Mouse (Mus musculus) heart, embryonic 10.5 days (tissue): Measurements from ENCODE around the gene Naif1. TPM values are rescaled to one million over a fixed set of nuclear protein-coding genes. Genes with fewer than 3 reads are reported as not detected.
A peak's percentile ranks its signal among the peaks of the same experiment; 100 is the strongest.
"Not testable (repeated sequence)": the region's sequence is repeated elsewhere in the genome, so short reads cannot be mapped to it uniquely, and the experiment has no call there.

Experiments used
- DNase-seq: peaks from one replicate; pipeline ENCODE4 v3.0.0-alpha.2; 2017; ENCODE audit warnings: low spot score
- H3K27ac ChIP-seq: fragments of 300-500 bp; sonication (generic); 2 replicates; pipeline ENCODE4 v1.5.1; 2016; ENCODE audit warnings: mild to moderate bottlenecking
- H3K27me3 ChIP-seq: fragments of 300-500 bp; sonication (generic); 2 replicates; pipeline ENCODE4 v1.6.1; 2016; ENCODE audit warnings: mild to moderate bottlenecking; ENCODE audit not compliant: poor library complexity, insufficient read depth, severe bottlenecking
- H3K36me3 ChIP-seq: fragments of 300-500 bp; sonication (generic); 2 replicates; pipeline ENCODE4 v1.6.1; 2016; ENCODE audit warnings: mild to moderate bottlenecking, moderate library complexity
- H3K4me1 ChIP-seq: fragments of 300-500 bp; sonication (generic); 2 replicates; pipeline ENCODE4 v1.6.1; 2016; ENCODE audit warnings: mild to moderate bottlenecking
- H3K4me3 ChIP-seq: fragments of 300-500 bp; sonication (generic); 2 replicates; pipeline ENCODE4 v1.5.1; 2016; ENCODE audit warnings: mild to moderate bottlenecking, moderate library complexity
- H3K9me3 ChIP-seq: fragments of 300-500 bp; sonication (generic); 2 replicates; pipeline ENCODE4 v1.6.1; 2016; ENCODE audit warnings: mild to moderate bottlenecking, moderate library complexity
- WGBS: fragments of 180-500 bp; shearing (Covaris S2); methylation state at CpG from one replicate; pipeline ENCODE4 v1.1.7; 2016; 5-methylcytosine and 5-hydroxymethylcytosine counted together
- polyA plus RNA-seq: library from polyadenylated mRNA; unstranded; fragments of >200 nt; fragmentation: Nextera tagmentation; extraction: Ambion mirVana; gene quantifications from 2 replicates; pipeline ENCODE4 v1.2.1, GENCODE M21; 2016

Gene Naif1
- polyA plus RNA-seq, 1 experiment from 2014 or later: 5.5 TPM

- Histone ChIP-seq H3K4me3 (peak overlapping the region; percentile 84), H3K36me3 (peaks cover 15% of the 10 kb centered on the region; the same call in 1 of the 2 replicates), H3K27ac (peak overlapping the region; percentile 92), H3K9me3 (no peaks in the 10 kb centered on the region), H3K27me3 (no peaks in the 10 kb centered on the region), H3K4me1 (peaks cover 48% of the 10 kb centered on the region)
- 93% methylated on average over 16 of the region's 16 CpGs for WGBS
- no peak for DNase-seq
Observed at GRCm38 (mm10) chr2:32452441-32452971, 2.2 kb downstream of the Naif1 start.

GRCm38 (mm10) chr2:32453641-32454303, 3.5 kb downstream of the Naif1 start:
- Histone ChIP-seq H3K27ac (0 out of 2 replicates have a peak overlapping the region, but pooled peaks have one; percentile 67), H3K27me3 (no peaks in the 10 kb centered on the region), H3K9me3 (no peaks in the 10 kb centered on the region), H3K4me1 (peaks cover 46% of the 10 kb centered on the region), H3K36me3 (peaks cover 15% of the 10 kb centered on the region; the same call in 1 of the 2 replicates), H3K4me3 (no peak overlapping the region)
- DNase-seq: no peak
- 85% methylated on average over 5 of the region's 5 CpGs for WGBS

- DNase-seq: no peak
- H3K36me3 ChIP-seq: peaks cover 15% of the 10 kb centered on the region; the same call in 1 of the 2 replicates
- peak overlapping the region; percentile 67 for H3K27ac ChIP-seq
- H3K4me1 ChIP-seq: peaks cover 46% of the 10 kb centered on the region
- 80% methylated on average over 10 of the region's 10 CpGs for WGBS
- H3K4me3 ChIP-seq: no peak overlapping the region
- no peaks in the 10 kb centered on the region for H3K9me3 ChIP-seq
- H3K27me3 ChIP-seq: no peaks in the 10 kb centered on the region
Observed at GRCm38 (mm10) chr2:32454633-32455032, 4.4 kb downstream of the Naif1 start.

- peaks cover 46% of the 10 kb centered on the region for H3K4me1 ChIP-seq
- 62% methylated on average over 8 of the region's 8 CpGs for WGBS
- peak overlapping the region; percentile 67 for H3K27ac ChIP-seq
- H3K4me3 ChIP-seq: no peak overlapping the region
- no peaks in the 10 kb centered on the region for H3K9me3 ChIP-seq
- H3K27me3 ChIP-seq: no peaks in the 10 kb centered on the region
- no peak for DNase-seq
- peaks cover 15% of the 10 kb centered on the region; the same call in 1 of the 2 replicates for H3K36me3 ChIP-seq
Observed at GRCm38 (mm10) chr2:32455101-32455500, 4.8 kb downstream of the Naif1 start.

GRCm38 (mm10) chr2:32458300-32458699, 8.0 kb downstream of the Naif1 start:
- H3K4me3 ChIP-seq: no peak overlapping the region
- no peaks in the 10 kb centered on the region for H3K9me3 ChIP-seq
- DNase-seq: no peak
- H3K27ac ChIP-seq: no peak overlapping the region
- peaks cover 23% of the 10 kb centered on the region for H3K4me1 ChIP-seq
- 71% methylated on average over 2 of the region's 2 CpGs for WGBS
- peaks cover 15% of the 10 kb centered on the region; the same call in 1 of the 2 replicates for H3K36me3 ChIP-seq
- no peaks in the 10 kb centered on the region for H3K27me3 ChIP-seq

GRCm38 (mm10) chr2:32459657-32460056, 9.4 kb downstream of the Naif1 start:
- no peaks in the 10 kb centered on the region for H3K27me3 ChIP-seq
- H3K4me3 ChIP-seq: no peak overlapping the region
- no peak overlapping the region for H3K27ac ChIP-seq
- no peak for DNase-seq
- H3K9me3 ChIP-seq: no peaks in the 10 kb centered on the region
- peaks cover 21% of the 10 kb centered on the region for H3K4me1 ChIP-seq
- WGBS: 94% methylated on average over 2 of the region's 2 CpGs
- peaks cover 13% of the 10 kb centered on the region; the same call in 1 of the 2 replicates for H3K36me3 ChIP-seq

GRCm38 (mm10) chr2:32463773-32464172, 13.5 kb downstream of the Naif1 start:
- Histone ChIP-seq H3K27me3 (no peaks in the 10 kb centered on the region), H3K9me3 (no peaks in the 10 kb centered on the region), H3K4me3 (no peak overlapping the region), H3K36me3 (no peaks in the 10 kb centered on the region), H3K4me1 (peaks cover 17% of the 10 kb centered on the region), H3K27ac (no peak overlapping the region)
- 77% methylated on average over 2 of the region's 2 CpGs for WGBS
- DNase-seq: no peak

- peak overlapping the region; percentile 18; the same call in 1 of the 2 replicates for H3K27ac ChIP-seq
- peak; percentile 77 for DNase-seq
- 39% methylated on average over 6 of the region's 6 CpGs for WGBS
- H3K36me3 ChIP-seq: no peaks in the 10 kb centered on the region
- no peaks in the 10 kb centered on the region for H3K9me3 ChIP-seq
- H3K27me3 ChIP-seq: no peaks in the 10 kb centered on the region
- peaks cover 17% of the 10 kb centered on the region for H3K4me1 ChIP-seq
- H3K4me3 ChIP-seq: no peak overlapping the region
Observed at GRCm38 (mm10) chr2:32464212-32464891, 14.1 kb downstream of the Naif1 start.

- no peak overlapping the region for H3K27ac ChIP-seq
Observed at GRCm38 (mm10) chr2:32471001-32471680, 20.9 kb downstream of the Naif1 start.

GRCm38 (mm10) chr2:32471681-32472061, 21.4 kb downstream of the Naif1 start:
- DNase-seq: no peak
- Histone ChIP-seq H3K36me3 (no peaks in the 10 kb centered on the region), H3K27me3 (no peaks in the 10 kb centered on the region), H3K27ac (no peak overlapping the region), H3K4me3 (no peak overlapping the region), H3K9me3 (no peaks in the 10 kb centered on the region), H3K4me1 (peaks cover 4% of the 10 kb centered on the region; the same call in 1 of the 2 replicates)
- 84% methylated on average over 6 of the region's 6 CpGs for WGBS

More at GRCm38 (mm10) chr2:32471001-32471680, 20.9 kb downstream of the Naif1 start:
- no peak for DNase-seq
- Histone ChIP-seq H3K27me3 (no peaks in the 10 kb centered on the region), H3K4me3 (no peak overlapping the region), H3K36me3 (no peaks in the 10 kb centered on the region), H3K9me3 (no peaks in the 10 kb centered on the region), H3K4me1 (peaks cover 4% of the 10 kb centered on the region; the same call in 1 of the 2 replicates)
- 69% methylated on average over 6 of the region's 6 CpGs for WGBS

GRCm38 (mm10) chr2:32475361-32475760, 25.1 kb downstream of the Naif1 start:
- not testable (repeated sequence) for H3K27ac ChIP-seq, H3K27me3 ChIP-seq, H3K9me3 ChIP-seq, DNase-seq, H3K4me3 ChIP-seq, H3K4me1 ChIP-seq, H3K36me3 ChIP-seq
- 93% methylated on average over 6 of the region's 9 CpGs for WGBS

GRCm38 (mm10) chr2:32482351-32482750, 32.1 kb downstream of the Naif1 start:
- no peaks in the 10 kb centered on the region for H3K27me3 ChIP-seq
- no peaks in the 10 kb centered on the region; the same call in 1 of the 2 replicates for H3K9me3 ChIP-seq
- no peak overlapping the region for H3K27ac ChIP-seq
- no peaks in the 10 kb centered on the region for H3K36me3 ChIP-seq
- no peak overlapping the region for H3K4me3 ChIP-seq
- WGBS: 92% methylated on average over 8 of the region's 8 CpGs
- DNase-seq: no peak
- H3K4me1 ChIP-seq: peaks cover 11% of the 10 kb centered on the region
